Mouse (Mus musculus) ES-E14 (cell line): ENCODE results near the gene Epas1.

Experiments used
- CHD2 ChIP-seq: IDR thresholded peaks from 2 replicates; pipeline ENCODE4 v1.6.1; 2014; ENCODE audit warnings: mild to moderate bottlenecking, low read depth, low read length, inconsistent platforms
- HCFC1 ChIP-seq: IDR thresholded peaks from 2 replicates; pipeline ENCODE4 v1.6.1; 2012; ENCODE audit warnings: low read length, inconsistent platforms, borderline replicate concordance; ENCODE audit not compliant: insufficient read depth
- MAFK ChIP-seq: IDR thresholded peaks from 2 replicates; pipeline ENCODE4 v1.6.1; 2014; ENCODE audit warnings: mild to moderate bottlenecking, low read depth, low read length, inconsistent platforms; ENCODE audit not compliant: insufficient read depth
- ZC3H11A ChIP-seq: IDR thresholded peaks from 2 replicates; pipeline ENCODE4 v1.6.1; 2012; ENCODE audit warnings: low read depth, mild to moderate bottlenecking, inconsistent platforms, low read length, borderline replicate concordance
- ZNF384 ChIP-seq: IDR thresholded peaks from 2 replicates; pipeline ENCODE4 v1.6.1; 2012; ENCODE audit warnings: low read depth, low read length, inconsistent platforms

- TF ChIP-seq CHD2 (no peak), ZNF384 (no peak), HCFC1 (no peak), MAFK (no peak), ZC3H11A (no peak)
Observed at GRCm38 (mm10) chr17:86830893-86831292, 77.4 kb downstream of the Epas1 start.
